Mouse (Mus musculus): ENCODE measurements around the gene C2cd4a. TPM values are rescaled to one million over a fixed set of nuclear protein-coding genes. Genes with fewer than 3 reads are reported as not detected.

C2cd4a gene
- polyA plus RNA-seq, 1 experiment from 2014 or later, result 0.25 TPM

DNA sequence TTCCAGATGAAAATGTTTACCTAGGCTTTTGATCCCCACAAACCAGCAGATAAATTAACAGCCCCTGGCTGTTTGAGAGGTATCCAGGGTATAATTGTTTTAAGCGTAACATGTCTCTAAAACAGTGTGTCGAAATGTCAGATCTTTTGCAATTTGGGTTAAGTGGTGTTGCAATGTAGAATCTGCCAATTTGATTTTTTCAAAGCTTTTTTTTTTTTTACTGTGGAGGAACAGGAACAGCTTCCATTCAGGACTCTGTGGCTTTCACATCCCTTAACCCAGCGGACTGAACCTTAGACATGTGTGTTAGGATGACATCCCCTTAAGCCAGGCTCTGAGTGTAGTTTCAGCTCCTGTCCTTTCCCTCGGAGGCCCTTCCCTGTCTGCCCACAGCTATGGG is 12.9 kb upstream of the C2cd4a start:
- Histone ChIP-seq H3K4me2 (ENCODE audit: low read length) (no peak overlapping the region), H3K27ac (ENCODE audit: low read length) (no peak overlapping the region), H3K9ac (ENCODE audit: low read depth, low read length) (no peak overlapping the region), H3K36me3 (ENCODE audit: control insufficient read depth, insufficient read depth, low read length) (no peaks in the 10 kb centered on the region), H3K4me3 (ENCODE audit: low read depth, low read length) (no peak overlapping the region), H3K9me3 (replicated peaks; ENCODE audit: control insufficient read depth, low read length, poor library complexity, severe bottlenecking) (no peaks in the 10 kb centered on the region), H3K4me1 (ENCODE audit: control insufficient read depth, insufficient read depth, low read length) (peaks cover 11% of the 10 kb centered on the region), H3K27me3 (ENCODE audit: control insufficient read depth, insufficient read depth, low read depth, low read length) (no peaks in the 10 kb centered on the region)
- WGBS, result 75% methylated on average over 4 of the region's 4 CpGs
- ATAC-seq, result no peak

DNA sequence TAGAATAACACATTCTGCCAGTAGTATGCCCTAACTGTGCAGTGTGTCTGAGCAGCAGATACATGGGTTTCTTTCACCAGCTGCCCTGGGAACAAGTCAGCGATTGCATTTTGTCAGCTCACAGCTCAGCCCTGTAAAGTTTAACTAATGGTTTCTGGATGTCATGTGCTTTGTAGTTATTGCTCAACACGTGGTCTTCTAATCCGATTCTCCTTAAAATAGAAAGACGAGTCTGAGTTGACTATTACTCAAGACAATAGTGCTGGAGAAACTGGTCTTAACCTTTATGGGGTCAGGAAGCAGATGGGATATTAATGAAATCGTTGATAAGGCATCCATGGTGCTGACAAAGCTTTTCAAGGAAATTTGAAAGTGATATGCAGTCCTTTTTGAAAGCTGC is 10.7 kb upstream of the C2cd4a start:
- no peak overlapping the region for H3K4me3 ChIP-seq (ENCODE audit: low read depth, low read length)
- ATAC-seq, result no peak
- no peaks in the 10 kb centered on the region for H3K27me3 ChIP-seq (ENCODE audit: control insufficient read depth, insufficient read depth, low read depth, low read length)
- H3K9ac ChIP-seq (ENCODE audit: low read depth, low read length), result no peak overlapping the region
- WGBS, result 75% methylated on average over 5 of the region's 5 CpGs
- H3K9me3 ChIP-seq (replicated peaks; ENCODE audit: control insufficient read depth, low read length, poor library complexity, severe bottlenecking), result no peaks in the 10 kb centered on the region
- no peaks in the 10 kb centered on the region for H3K36me3 ChIP-seq (ENCODE audit: control insufficient read depth, insufficient read depth, low read length)
- peaks cover 16% of the 10 kb centered on the region for H3K4me1 ChIP-seq (ENCODE audit: control insufficient read depth, insufficient read depth, low read length)
- no peak overlapping the region for H3K4me2 ChIP-seq (ENCODE audit: low read length)
- H3K27ac ChIP-seq (ENCODE audit: low read length), result no peak overlapping the region

DNA sequence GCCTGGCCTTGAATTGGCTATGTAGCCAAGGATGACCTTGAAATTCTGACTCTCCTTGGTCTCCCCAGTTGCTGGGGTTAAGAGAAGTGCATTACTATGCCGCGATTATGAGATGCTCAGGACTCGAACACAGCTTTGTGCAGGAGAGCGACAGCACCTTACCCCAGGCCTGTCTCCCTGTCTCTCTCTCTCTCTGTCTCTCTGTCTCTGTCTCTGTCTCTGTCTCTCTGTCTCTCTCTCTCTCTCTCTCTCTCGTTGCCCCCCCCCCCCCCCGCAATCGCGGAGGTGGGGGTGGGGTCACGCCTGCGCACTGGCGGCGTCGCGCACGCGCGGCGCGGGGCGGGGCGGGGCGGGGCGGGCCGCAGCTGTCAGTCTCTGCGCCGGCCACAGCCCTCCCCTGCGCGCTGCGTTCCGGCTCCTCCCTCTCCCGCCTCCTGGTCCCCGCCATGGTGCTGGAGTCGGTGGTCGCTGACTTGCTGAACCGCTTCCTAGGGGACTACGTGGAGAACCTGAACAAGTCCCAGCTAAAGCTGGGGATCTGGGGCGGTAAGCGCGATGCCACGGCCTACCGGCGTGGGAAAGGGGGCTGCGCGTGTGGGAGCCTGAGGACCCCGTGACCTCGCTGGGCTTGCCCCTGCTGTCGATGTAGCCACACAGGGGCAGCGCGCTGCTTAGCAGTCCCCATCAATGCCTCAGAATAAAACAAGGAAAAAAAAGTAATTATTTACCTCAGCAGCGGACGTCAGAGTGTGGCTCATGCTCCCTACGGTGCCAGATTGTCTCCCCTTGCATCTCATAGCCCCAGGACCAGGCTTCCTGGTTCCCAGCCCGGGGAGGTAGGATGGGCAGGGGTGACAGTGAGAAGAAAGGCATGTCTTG is 8.1 kb upstream of the C2cd4a start, which contains the start of gene Vps13c:
Vps13c (plus strand) TSS at position 416 of the 879 bp plus-strand sequence.
- peaks cover 16% of the 10 kb centered on the region for H3K4me1 ChIP-seq (ENCODE audit: control insufficient read depth, insufficient read depth, low read length)
- peak within 1 kb of the TSS; percentile 81 for H3K27ac ChIP-seq (ENCODE audit: low read length)
- H3K9ac ChIP-seq (ENCODE audit: low read depth, low read length), result peak within 1 kb of the TSS; percentile 85
- H3K36me3 ChIP-seq (ENCODE audit: control insufficient read depth, insufficient read depth, low read length), result no peaks in the 10 kb centered on the region
- no peaks in the 10 kb centered on the region for H3K9me3 ChIP-seq (replicated peaks; ENCODE audit: control insufficient read depth, low read length, poor library complexity, severe bottlenecking)
- peak within 1 kb of the TSS; percentile 81 for H3K4me3 ChIP-seq (ENCODE audit: low read depth, low read length)
- no peaks in the 10 kb centered on the region for H3K27me3 ChIP-seq (ENCODE audit: control insufficient read depth, insufficient read depth, low read depth, low read length)
- under 1% methylated on average over 36 of the region's 53 CpGs for WGBS
- ATAC-seq, result peak; percentile 98
- peak within 1 kb of the TSS; percentile 90 for H3K4me2 ChIP-seq (ENCODE audit: low read length)

- Histone ChIP-seq H3K4me1 (ENCODE audit: control insufficient read depth, insufficient read depth, low read length) (peaks cover 16% of the 10 kb centered on the region), H3K27me3 (ENCODE audit: control insufficient read depth, insufficient read depth, low read depth, low read length) (peaks cover 8% of the 10 kb centered on the region), H3K4me3 (ENCODE audit: low read depth, low read length) (no peak overlapping the region), H3K9ac (ENCODE audit: low read depth, low read length) (no peak overlapping the region), H3K9me3 (replicated peaks; ENCODE audit: control insufficient read depth, low read length, poor library complexity, severe bottlenecking) (no peaks in the 10 kb centered on the region), H3K36me3 (ENCODE audit: control insufficient read depth, insufficient read depth, low read length) (no peaks in the 10 kb centered on the region), H3K4me2 (ENCODE audit: low read length) (no peak overlapping the region), H3K27ac (ENCODE audit: low read length) (no peak overlapping the region)
- WGBS, result 83% methylated on average over 2 of the region's 2 CpGs
- no peak for ATAC-seq
Measured at GRCm38 (mm10) chr9:67837311-67837710, 5.2 kb upstream of the C2cd4a start.

DNA sequence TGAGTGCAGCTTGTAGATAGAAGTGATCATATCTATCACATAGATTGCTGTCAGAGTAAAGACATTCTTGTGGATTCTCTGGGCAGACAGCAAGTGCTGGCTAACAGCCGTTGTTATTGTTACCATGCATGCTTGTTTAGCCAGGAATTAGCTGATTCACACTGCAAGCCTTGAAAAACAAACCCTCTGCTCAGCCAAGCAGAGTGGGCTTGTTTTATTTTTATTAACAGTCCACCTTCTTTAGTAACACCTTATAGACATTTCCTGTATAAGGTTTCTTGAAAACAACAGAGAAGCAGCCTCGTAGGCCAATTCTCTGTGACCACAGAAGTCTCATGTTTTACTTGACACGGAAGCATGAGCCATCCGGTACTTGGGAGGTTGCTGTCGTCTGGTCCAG is 2.4 kb upstream of the C2cd4a start:
- no peak for ATAC-seq
- H3K27me3 ChIP-seq (ENCODE audit: control insufficient read depth, insufficient read depth, low read depth, low read length), result peaks cover 23% of the 10 kb centered on the region
- no peak overlapping the region for H3K9ac ChIP-seq (ENCODE audit: low read depth, low read length)
- no peak overlapping the region for H3K4me2 ChIP-seq (ENCODE audit: low read length)
- 87% methylated on average over 5 of the region's 5 CpGs for WGBS
- peaks cover 16% of the 10 kb centered on the region for H3K4me1 ChIP-seq (ENCODE audit: control insufficient read depth, insufficient read depth, low read length)
- no peaks in the 10 kb centered on the region for H3K9me3 ChIP-seq (replicated peaks; ENCODE audit: control insufficient read depth, low read length, poor library complexity, severe bottlenecking)
- no peak overlapping the region for H3K4me3 ChIP-seq (ENCODE audit: low read depth, low read length)
- no peak overlapping the region for H3K27ac ChIP-seq (ENCODE audit: low read length)
- no peaks in the 10 kb centered on the region for H3K36me3 ChIP-seq (ENCODE audit: control insufficient read depth, insufficient read depth, low read length)

- ATAC-seq, result peak; percentile 68
- peak overlapping the region; percentile 61 for H3K4me3 ChIP-seq (ENCODE audit: low read depth, low read length)
- peaks cover 14% of the 10 kb centered on the region; the same call in 1 of the 2 replicates for H3K4me1 ChIP-seq (ENCODE audit: control insufficient read depth, insufficient read depth, low read length)
- H3K27ac ChIP-seq (ENCODE audit: low read length), result no peak overlapping the region
- 2% methylated on average over 57 of the region's 57 CpGs for WGBS
- H3K27me3 ChIP-seq (ENCODE audit: control insufficient read depth, insufficient read depth, low read depth, low read length), result peaks cover 26% of the 10 kb centered on the region
- H3K9ac ChIP-seq (ENCODE audit: low read depth, low read length), result peak overlapping the region; percentile 64
- H3K36me3 ChIP-seq (ENCODE audit: control insufficient read depth, insufficient read depth, low read length), result no peaks in the 10 kb centered on the region
- no peaks in the 10 kb centered on the region for H3K9me3 ChIP-seq (replicated peaks; ENCODE audit: control insufficient read depth, low read length, poor library complexity, severe bottlenecking)
- H3K4me2 ChIP-seq (ENCODE audit: low read length), result peak overlapping the region; percentile 71
Measured at GRCm38 (mm10) chr9:67831359-67832045, 628 bp downstream of the C2cd4a start.

GRCm38 (mm10) chr9:67830411-67831358 is 1.4 kb downstream of the C2cd4a start:
- H3K4me3 ChIP-seq (ENCODE audit: low read depth, low read length), result peak overlapping the region; percentile 61
- peak overlapping the region; percentile 71 for H3K4me2 ChIP-seq (ENCODE audit: low read length)
- no peaks in the 10 kb centered on the region for H3K36me3 ChIP-seq (ENCODE audit: control insufficient read depth, insufficient read depth, low read length)
- H3K4me1 ChIP-seq (ENCODE audit: control insufficient read depth, insufficient read depth, low read length), result peaks cover 14% of the 10 kb centered on the region; the same call in 1 of the 2 replicates
- 4% methylated on average over 43 of the region's 84 CpGs for WGBS
- peaks cover 26% of the 10 kb centered on the region for H3K27me3 ChIP-seq (ENCODE audit: control insufficient read depth, insufficient read depth, low read depth, low read length)
- peak overlapping the region; percentile 64 for H3K9ac ChIP-seq (ENCODE audit: low read depth, low read length)
- no peaks in the 10 kb centered on the region for H3K9me3 ChIP-seq (replicated peaks; ENCODE audit: control insufficient read depth, low read length, poor library complexity, severe bottlenecking)
- H3K27ac ChIP-seq (ENCODE audit: low read length), result 0 out of 2 replicates have a peak overlapping the region, but pooled peaks have one; percentile 22
- ATAC-seq, result peak; percentile 79

GRCm38 (mm10) chr9:67828182-67828581 is 3.9 kb downstream of the C2cd4a start:
- Histone ChIP-seq H3K4me2 (ENCODE audit: low read length) (no peak overlapping the region), H3K9ac (ENCODE audit: low read depth, low read length) (no peak overlapping the region)
- 9% methylated on average over 3 of the region's 3 CpGs for WGBS

More at GRCm38 (mm10) chr9:67828182-67828581, 3.9 kb downstream of the C2cd4a start:
- no peaks in the 10 kb centered on the region for H3K9me3 ChIP-seq (replicated peaks; ENCODE audit: control insufficient read depth, low read length, poor library complexity, severe bottlenecking)
- no peak overlapping the region for H3K4me3 ChIP-seq (ENCODE audit: low read depth, low read length)
- no peaks in the 10 kb centered on the region for H3K36me3 ChIP-seq (ENCODE audit: control insufficient read depth, insufficient read depth, low read length)
- H3K4me1 ChIP-seq (ENCODE audit: control insufficient read depth, insufficient read depth, low read length), result peaks cover 14% of the 10 kb centered on the region; the same call in 1 of the 2 replicates
- ATAC-seq, result no peak
- H3K27me3 ChIP-seq (ENCODE audit: control insufficient read depth, insufficient read depth, low read depth, low read length), result peaks cover 22% of the 10 kb centered on the region
- H3K27ac ChIP-seq (ENCODE audit: low read length), result no peak overlapping the region
